Mouse (Mus musculus) CH12.LX (cell line): ENCODE results near the gene Uggt2. TPM values are rescaled to one million over a fixed set of nuclear protein-coding genes. Genes with fewer than 3 reads are reported as not detected.

Experiments used
- DNase-seq: peaks from one replicate; pipeline ENCODE4 v3.0.0-alpha.2; 2013; ENCODE audit errors: extremely low read depth
- H3K27ac ChIP-seq: 2 replicates; pipeline ENCODE4 v1.5.1; 2012; ENCODE audit warnings: low read depth, mild to moderate bottlenecking, control low read depth, moderate library complexity; ENCODE audit not compliant: insufficient read depth
- H3K27me3 ChIP-seq: replicated peaks from 2 replicates; pipeline ENCODE3; 2012; ENCODE audit warnings: inconsistent platforms
- H3K36me3 ChIP-seq, 2 experiments: replicated peaks in 1 of 2; 2 replicates each; pipeline versions ENCODE3 to v1.6.1; 2012; ENCODE audit warnings: inconsistent platforms in 1 of 2, low read length in 1 of 2, mild to moderate bottlenecking in 1 of 2, mixed read lengths in 1 of 2, moderate library complexity in 1 of 2; ENCODE audit not compliant: control insufficient read depth in 1 of 2, insufficient read depth in 1 of 2
- H3K4me1 ChIP-seq, 2 experiments: 2 replicates each; pipeline ENCODE4 v1.6.1; 2012; ENCODE audit warnings: inconsistent platforms in 1 of 2, moderate library complexity in 1 of 2; ENCODE audit not compliant: insufficient read depth in 2 of 2, control insufficient read depth in 1 of 2
- H3K4me2 ChIP-seq: 2 replicates; pipeline ENCODE4 v1.6.1; 2012; ENCODE audit warnings: low read depth, mild to moderate bottlenecking, control low read depth; ENCODE audit not compliant: poor library complexity, insufficient read depth, severe bottlenecking
- H3K4me3 ChIP-seq, 3 experiments: fragments of 150-350 bp in 1 of 3; sonication (generic) in 1 of 3; replicated peaks in 1 of 3; 2 replicates each; pipeline versions ENCODE3 to v1.5.1; 2011 to 2012; ENCODE audit warnings: low read depth in 2 of 3, low read length in 2 of 3, mild to moderate bottlenecking in 2 of 3, moderate library complexity in 2 of 3, control low read depth in 1 of 3, improper control_type of control experiment in 1 of 3, inconsistent platforms in 1 of 3, mixed read lengths in 1 of 3; ENCODE audit not compliant: poor library complexity in 1 of 3
- H3K79me2 ChIP-seq: replicated peaks from 2 replicates; pipeline ENCODE4 v1.6.1; 2012; ENCODE audit warnings: mild to moderate bottlenecking, moderate library complexity; ENCODE audit not compliant: control insufficient read depth, poor library complexity, insufficient read depth, severe bottlenecking; ENCODE audit errors: extremely low read depth
- H3K9ac ChIP-seq: 2 replicates; pipeline ENCODE4 v1.6.1; 2012; ENCODE audit warnings: low read depth, mild to moderate bottlenecking, control low read depth, moderate library complexity; ENCODE audit not compliant: insufficient read depth
- H3K9me3 ChIP-seq: replicated peaks from 2 replicates; pipeline ENCODE3; 2012; ENCODE audit warnings: low read length, inconsistent platforms, mixed read lengths
- BHLHE40 ChIP-seq: IDR thresholded peaks from 2 replicates; pipeline ENCODE4 v1.6.1; 2011; ENCODE audit warnings: mild to moderate bottlenecking, low read depth, low read length, improper control_type of control experiment
- CHD1 ChIP-seq: IDR thresholded peaks from 2 replicates; pipeline ENCODE4 v1.6.1; 2012; ENCODE audit warnings: low read depth, low read length, improper control_type of control experiment, inconsistent platforms
- CTCF ChIP-seq, 2 experiments: IDR thresholded peaks in 1 of 2; conservative IDR thresholded peaks in 1 of 2; 2 replicates each; pipeline ENCODE4 v1.5.1; 2011 to 2012; ENCODE audit warnings: low read depth in 2 of 2, low read length in 2 of 2, improper control_type of control experiment in 1 of 2, inconsistent platforms in 1 of 2, mild to moderate bottlenecking in 1 of 2, moderate library complexity in 1 of 2
- E2F4 ChIP-seq: IDR thresholded peaks from 2 replicates; pipeline ENCODE4 v1.6.1; 2011; ENCODE audit warnings: low read depth, low read length, improper control_type of control experiment; ENCODE audit not compliant: insufficient replicate concordance
- EP300 ChIP-seq: IDR thresholded peaks from 2 replicates; pipeline ENCODE4 v1.6.1; 2011; ENCODE audit warnings: low read length, improper control_type of control experiment
- GABPA ChIP-seq: IDR thresholded peaks from 2 replicates; pipeline ENCODE4 v1.6.1; 2012; ENCODE audit warnings: low read depth, low read length, improper control_type of control experiment, inconsistent platforms; ENCODE audit not compliant: insufficient replicate concordance
- HCFC1 ChIP-seq: IDR thresholded peaks from 2 replicates; pipeline ENCODE4 v1.6.1; 2012; ENCODE audit warnings: low read depth, mild to moderate bottlenecking, inconsistent platforms, low read length, improper control_type of control experiment
- JUND ChIP-seq: conservative IDR thresholded peaks from 2 replicates; pipeline ENCODE4 v1.6.1; 2011; ENCODE audit warnings: low read depth, low read length, improper control_type of control experiment
- MEF2A ChIP-seq: IDR thresholded peaks from 2 replicates; pipeline ENCODE4 v1.6.1; 2014; ENCODE audit warnings: low read depth, mild to moderate bottlenecking, inconsistent platforms, low read length, improper control_type of control experiment, borderline replicate concordance
- MXI1 ChIP-seq: IDR thresholded peaks from 2 replicates; pipeline ENCODE4 v1.6.1; 2011; ENCODE audit warnings: mild to moderate bottlenecking, low read depth, low read length, improper control_type of control experiment
- MYC ChIP-seq: IDR thresholded peaks from 2 replicates; pipeline ENCODE4 v1.6.1; 2011; ENCODE audit warnings: low read depth, mild to moderate bottlenecking, improper control_type of control experiment, low read length
- PAX5 ChIP-seq: IDR thresholded peaks from 2 replicates; pipeline ENCODE4 v1.6.1; 2012; ENCODE audit warnings: low read length, inconsistent platforms, mixed read lengths
- POLR2A ChIP-seq: IDR thresholded peaks from 2 replicates; pipeline ENCODE4 v1.6.1; 2011; ENCODE audit warnings: low read depth, mild to moderate bottlenecking, improper control_type of control experiment, low read length
- TBP ChIP-seq: conservative IDR thresholded peaks from 2 replicates; pipeline ENCODE4 v1.6.1; 2011; ENCODE audit warnings: low read depth, low read length, improper control_type of control experiment
- TCF12 ChIP-seq: IDR thresholded peaks from 2 replicates; pipeline ENCODE4 v1.6.1; 2014; ENCODE audit warnings: low read depth, mild to moderate bottlenecking, inconsistent platforms, low read length, improper control_type of control experiment
- ZC3H11A ChIP-seq: IDR thresholded peaks from 2 replicates; pipeline ENCODE4 v1.6.1; 2012; ENCODE audit warnings: low read depth, mild to moderate bottlenecking, inconsistent platforms, low read length, improper control_type of control experiment
- ZNF384 ChIP-seq: IDR thresholded peaks from 2 replicates; pipeline ENCODE4 v1.6.1; 2012; ENCODE audit warnings: low read depth, low read length, improper control_type of control experiment, inconsistent platforms
- dilution Hi-C: fragments of 300-500 bp; cut with MboI; formaldehyde crosslinking; loops from 2 replicates; pipeline ENCODE4 v1.14.3; 2020; ENCODE audit warnings: low sequenced_read_pairs; ENCODE audit not compliant: extremely low pct_unique_long_range_greater_than_20kb, extremely low pct_ligation_motif_present
- in situ Hi-C: fragments of 300-500 bp; cut with MboI; formaldehyde crosslinking; loops from 3 replicates; pipeline ENCODE4 v1.14.3; 2019; ENCODE audit warnings: low sequenced_read_pairs, low pct_ligation_motif_present, low pct_unique_long_range_greater_than_20kb, mixed read lengths
- polyA plus RNA-seq: library from polyadenylated mRNA; unstranded; fragments of >175 nt; gene quantifications from 2 replicates; pipeline ENCODE4 v1.2.1, GENCODE M21; 2012; ENCODE audit warnings: low read depth; ENCODE audit not compliant: insufficient read length
- total RNA-seq, 2 experiments: library from RNA; depleted of rRNA; stranded (reverse); fragments of 300-350 nt in 1 of 2; fragments of >200 nt in 1 of 2; gene quantifications; 2 replicates each; pipeline ENCODE4 v1.2.3; 2012 to 2014

Uggt2 gene
- total and polyA plus RNA-seq, 3 experiments: 0.42 to 1.2 (median 1.0) TPM

DNA sequence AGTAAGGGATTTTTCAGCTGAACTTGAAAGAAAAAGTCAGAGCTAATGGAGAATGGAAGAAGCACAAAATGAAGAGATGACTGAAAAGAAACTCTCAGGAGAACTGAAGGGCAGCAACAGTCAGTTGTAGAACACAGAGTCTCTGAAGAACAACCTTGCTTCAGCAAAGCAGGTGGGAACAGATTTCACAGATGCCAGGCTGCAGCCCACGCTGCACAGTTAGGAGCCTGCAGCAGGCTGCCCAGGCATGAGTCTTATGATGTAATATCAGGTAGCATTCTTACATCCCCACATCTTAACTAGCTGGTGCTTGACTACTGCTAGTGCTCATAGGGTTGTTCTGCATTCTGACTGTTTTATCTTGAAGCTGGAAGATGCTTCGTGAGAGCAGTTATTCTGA is 38.5 kb downstream of the Uggt2 start:
- Histone ChIP-seq H3K27me3 (no peaks in the 10 kb centered on the region), H3K27ac (no peak overlapping the region), H3K4me3 (no peak overlapping the region), H3K4me2 (no peak overlapping the region), H3K9ac (no peak overlapping the region), H3K9me3 (no peaks in the 10 kb centered on the region), H3K36me3 (no peaks in the 10 kb centered on the region), H3K4me1 (no peaks in the 10 kb centered on the region), H3K79me2 (no peaks in the 10 kb centered on the region)
- TF ChIP-seq POLR2A (no peak), ZC3H11A (no peak), BHLHE40 (no peak), E2F4 (no peak), HCFC1 (no peak), CHD1 (no peak), PAX5 (no peak), CTCF (conservative IDR thresholded peaks at IDR 0.05 in 1 of 2, IDR thresholded peaks at IDR 0.05 in 1 of 2; ENCODE audit: low read depth in 2 of 2, low read length in 2 of 2) (no peak), TCF12 (no peak), MYC (no peak), TBP (no peak), JUND (no peak), ZNF384 (no peak), MXI1 (no peak), EP300 (no peak)
- in situ Hi-C loops (no loop called here), dilution Hi-C loops (no loop called here)
- DNase-seq: no peak

DNA sequence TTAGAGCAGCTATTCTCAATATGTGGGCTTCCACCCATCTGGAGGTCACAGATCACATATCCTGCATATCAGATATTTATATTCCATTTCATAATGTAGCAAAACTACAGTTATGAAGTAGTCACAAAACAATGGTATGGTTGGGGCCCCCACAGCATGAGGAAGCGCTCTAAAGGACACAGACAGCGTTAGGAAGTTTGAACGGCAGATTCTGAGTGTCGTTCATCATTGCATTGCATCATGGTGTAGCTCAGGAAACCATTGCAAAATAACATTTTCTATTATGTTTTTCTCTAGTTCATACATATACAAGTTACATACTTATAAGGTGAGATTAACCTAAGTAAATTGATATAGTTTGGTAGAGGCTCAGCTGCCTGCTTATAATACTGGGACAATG is 42.2 kb downstream of the Uggt2 start:
- TF ChIP-seq MEF2A: no peak
- TF ChIP-seq GABPA: no peak
- TF ChIP-seq ZNF384: no peak
- Histone ChIP-seq H3K27me3 (no peaks in the 10 kb centered on the region), H3K4me1 (no peaks in the 10 kb centered on the region), H3K79me2 (no peaks in the 10 kb centered on the region), H3K4me2 (no peak overlapping the region), H3K9me3 (no peaks in the 10 kb centered on the region), H3K4me3 (no peak overlapping the region), H3K36me3 (no peaks in the 10 kb centered on the region), H3K9ac (no peak overlapping the region), H3K27ac (no peak overlapping the region)
- in situ Hi-C loops: no loop called here
- dilution Hi-C loops: no loop called here
- no peak for DNase-seq
